Mouse (Mus musculus) spleen, adult 2 months (tissue): ENCODE data around the gene Erich4.

ENCODE experiments used
- CTCF ChIP-seq: fragments of 200-500 bp; IDR thresholded peaks from 2 replicates; pipeline ENCODE4 v1.5.1; 2011; ENCODE audit warnings: mild to moderate bottlenecking, inconsistent platforms; ENCODE audit not compliant: insufficient read depth, insufficient read length, insufficient replicate concordance; ENCODE audit errors: extremely low read depth
- POLR2A ChIP-seq: fragments of 200-500 bp; IDR thresholded peaks from 2 replicates; pipeline ENCODE4 v1.6.1; 2011; ENCODE audit warnings: low read depth, low read length, inconsistent platforms

GRCm38 (mm10) chr7:25607196-25607595 lies 8.5 kb downstream of the Erich4 start:
- TF ChIP-seq CTCF (no peak), POLR2A (no peak)
